Mouse (Mus musculus): Measurements from ENCODE around the gene Rnf113a2. TPM values are rescaled to one million over a fixed set of nuclear protein-coding genes. Genes with fewer than 3 reads are reported as not detected.

Gene Rnf113a2
- 1 to 10 TPM; 8.4 to 8.5 TPM for total RNA-seq (2021)

DNA sequence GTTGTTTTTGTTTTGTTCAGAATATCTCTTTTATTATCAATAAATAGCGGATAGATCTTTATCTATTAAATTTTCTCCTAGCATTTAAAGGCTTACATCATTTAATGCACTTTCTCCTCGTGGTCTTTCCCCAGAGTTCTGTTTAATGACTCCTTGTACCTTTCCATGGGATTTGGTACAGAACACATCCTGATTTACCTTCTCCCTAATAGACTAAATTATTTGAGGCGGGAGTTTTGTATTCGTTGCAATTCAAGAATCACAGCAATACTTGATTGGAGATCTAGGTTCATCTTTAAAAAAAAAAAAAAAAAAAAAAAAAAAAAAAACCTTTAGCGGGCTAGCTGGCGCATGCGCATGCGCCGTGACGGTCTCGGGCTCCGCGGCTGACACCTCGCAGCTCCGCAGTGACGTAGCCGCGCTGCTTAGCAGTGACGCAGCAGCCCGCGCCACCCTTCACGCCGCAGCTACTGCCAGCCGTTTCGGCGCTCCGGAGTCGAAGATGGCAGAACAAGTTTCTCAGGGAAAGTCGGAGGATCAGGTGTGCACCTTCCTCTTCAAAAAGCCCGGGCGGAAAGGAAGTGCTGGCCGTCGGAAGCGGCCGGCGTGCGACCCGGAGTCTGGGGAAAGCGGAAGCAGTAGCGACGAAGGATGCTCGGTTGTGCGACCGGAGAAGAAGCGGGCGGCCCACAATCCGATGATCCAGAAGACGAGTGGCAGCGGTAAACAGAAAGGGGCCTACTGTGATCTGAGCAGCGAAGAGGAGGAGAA, at the start of gene Rnf113a2:
TSS of gene Rnf113a2 (plus strand) at position 363 of the 771 bp plus-strand sequence.
- intact Hi-C loops (cut with DNase I): no loop called here
- peak; percentile 60 for DNase-seq (ENCODE audit: low spot score)

DNA sequence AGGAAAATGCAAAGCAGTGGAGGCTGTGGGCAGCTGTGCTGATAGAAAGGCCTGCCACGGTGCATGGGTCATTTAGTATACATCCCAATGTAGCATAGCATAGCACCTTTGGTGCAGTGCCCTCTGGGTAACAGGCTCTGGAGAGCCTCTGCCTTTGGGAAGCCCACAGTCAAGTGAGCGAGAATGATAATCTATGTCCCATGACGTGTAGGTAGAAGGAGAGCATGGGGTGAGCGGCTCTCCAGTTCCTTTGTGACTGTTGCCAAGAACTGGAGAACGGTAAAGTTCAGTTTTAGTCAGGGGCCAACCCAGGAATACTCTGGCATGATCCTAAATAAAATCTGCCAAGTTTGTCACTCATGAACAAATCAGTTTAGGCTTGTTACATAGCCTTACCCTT, 45.3 kb upstream of the Rnf113a2 start:
- no peak for DNase-seq (ENCODE audit: low spot score)
- intact Hi-C loops (cut with DNase I): no loop called here

DNA sequence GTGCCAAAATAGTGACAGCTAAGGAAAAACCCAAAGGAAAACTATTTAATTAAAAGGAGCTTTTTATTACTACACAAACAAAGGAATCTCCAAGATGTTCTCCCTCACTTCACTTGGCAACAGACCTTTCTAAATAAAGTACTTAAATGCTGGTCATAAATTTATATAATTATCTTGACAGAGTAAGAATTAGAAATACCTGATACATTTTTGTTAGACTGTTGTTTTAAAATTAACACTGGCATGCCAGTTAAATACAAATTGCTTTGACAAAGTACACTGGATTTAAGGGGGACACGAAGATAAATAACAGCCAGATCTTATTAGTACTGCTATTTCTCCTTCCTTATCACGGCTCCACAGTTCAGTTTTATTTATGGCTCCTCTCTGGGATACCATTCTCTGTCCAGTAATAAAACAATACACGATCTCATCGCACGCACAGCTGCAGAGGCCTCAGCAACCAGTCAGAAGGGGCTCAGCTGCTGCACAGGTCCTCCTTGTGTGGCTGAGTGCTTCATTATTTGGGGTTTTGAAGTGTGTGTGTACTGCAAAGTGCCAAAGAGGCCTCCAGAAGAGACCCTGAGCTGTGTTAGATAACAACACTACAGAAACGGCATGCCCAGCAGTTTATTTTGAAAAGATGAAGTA, 43.0 kb upstream of the Rnf113a2 start:
- DNase-seq (ENCODE audit: low spot score): no peak
- intact Hi-C loops (cut with DNase I): no loop called here

DNA sequence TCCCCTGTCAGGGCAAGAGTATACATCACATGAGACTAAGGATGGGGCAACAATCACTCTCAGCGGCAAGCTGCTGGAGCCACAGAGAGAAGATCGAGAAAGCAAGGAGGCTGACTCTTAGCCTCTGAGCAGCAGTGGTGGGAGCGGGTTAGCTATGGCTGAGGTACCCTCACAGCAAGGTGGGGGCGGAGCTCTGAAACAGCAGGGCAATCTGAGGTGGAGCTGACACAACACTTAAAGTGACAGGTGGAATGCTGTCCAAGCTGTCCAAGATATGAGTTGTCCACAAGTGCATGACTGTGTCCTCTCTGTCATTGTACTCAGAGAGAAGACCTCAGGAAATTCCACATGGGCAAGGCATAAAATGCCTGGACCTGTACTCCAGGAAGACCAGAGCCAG, 34.6 kb upstream of the Rnf113a2 start:
- DNase-seq (ENCODE audit: low spot score): no peak
- intact Hi-C loops (cut with DNase I): no loop called here

DNA sequence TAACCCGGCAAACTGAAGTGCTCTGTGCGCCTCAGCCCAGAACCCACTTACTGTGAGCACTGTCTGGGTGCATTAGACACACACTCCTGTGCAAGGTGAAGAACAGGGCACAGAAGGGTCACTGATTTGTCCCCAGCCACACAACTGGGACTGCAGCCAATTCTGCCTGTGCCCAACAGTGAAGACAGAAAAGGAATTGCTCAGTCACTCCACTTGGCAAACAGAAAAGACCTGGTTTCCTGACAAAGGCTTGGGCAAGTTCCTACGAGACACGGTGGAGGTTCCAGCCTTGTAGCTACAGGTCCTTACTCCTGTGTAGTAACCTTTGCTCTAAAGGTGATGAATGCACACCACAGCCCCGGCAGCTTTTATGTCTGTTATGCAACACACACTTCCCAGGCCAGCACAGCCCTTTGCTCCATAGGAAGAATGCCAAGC, 32.3 kb upstream of the Rnf113a2 start:
- intact Hi-C loops (cut with DNase I): no loop called here
- no peak for DNase-seq (ENCODE audit: low spot score)

DNA sequence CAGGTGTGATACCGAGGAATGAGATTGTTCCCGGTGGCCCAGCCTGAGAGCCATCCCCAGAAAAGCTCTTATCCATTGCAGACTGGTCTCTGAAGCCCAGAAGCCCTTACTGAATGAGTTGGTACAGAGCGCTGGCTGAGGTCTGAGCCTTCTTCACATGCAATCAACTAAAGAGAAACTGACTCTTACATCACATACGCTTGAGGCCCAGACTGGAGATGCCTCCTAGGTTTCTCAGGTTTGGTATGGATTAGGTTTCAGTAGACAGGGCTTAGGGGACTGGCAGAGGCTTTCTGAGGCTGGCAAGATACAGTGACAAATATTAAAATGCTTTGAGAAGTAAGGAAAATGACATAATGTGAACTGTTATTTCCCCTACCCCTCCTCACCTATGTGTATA, 31.6 kb upstream of the Rnf113a2 start:
- intact Hi-C loops (cut with DNase I): no loop called here
- no peak for DNase-seq (ENCODE audit: low spot score)

DNA sequence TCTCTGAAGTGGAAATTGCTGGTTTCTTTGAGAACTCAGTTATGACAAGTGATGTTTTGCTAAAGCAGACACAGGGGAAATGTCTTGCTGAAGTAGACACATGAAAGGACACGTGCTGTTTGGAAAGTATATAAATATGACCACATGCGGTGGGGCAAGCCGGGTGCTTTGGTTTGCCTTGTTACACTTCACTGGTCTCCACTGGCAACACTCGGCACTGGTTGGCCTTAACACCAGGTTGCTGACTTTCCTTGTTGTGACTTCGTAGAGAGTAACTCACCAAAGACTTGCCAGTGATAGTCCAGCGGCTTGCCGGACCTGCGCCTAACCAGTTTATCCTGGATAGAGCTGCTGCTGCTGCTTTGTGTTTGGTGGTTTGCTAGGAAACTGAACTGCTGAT, 28.9 kb upstream of the Rnf113a2 start:
- intact Hi-C loops (cut with DNase I): no loop called here
- no peak for DNase-seq (ENCODE audit: low spot score)

DNA sequence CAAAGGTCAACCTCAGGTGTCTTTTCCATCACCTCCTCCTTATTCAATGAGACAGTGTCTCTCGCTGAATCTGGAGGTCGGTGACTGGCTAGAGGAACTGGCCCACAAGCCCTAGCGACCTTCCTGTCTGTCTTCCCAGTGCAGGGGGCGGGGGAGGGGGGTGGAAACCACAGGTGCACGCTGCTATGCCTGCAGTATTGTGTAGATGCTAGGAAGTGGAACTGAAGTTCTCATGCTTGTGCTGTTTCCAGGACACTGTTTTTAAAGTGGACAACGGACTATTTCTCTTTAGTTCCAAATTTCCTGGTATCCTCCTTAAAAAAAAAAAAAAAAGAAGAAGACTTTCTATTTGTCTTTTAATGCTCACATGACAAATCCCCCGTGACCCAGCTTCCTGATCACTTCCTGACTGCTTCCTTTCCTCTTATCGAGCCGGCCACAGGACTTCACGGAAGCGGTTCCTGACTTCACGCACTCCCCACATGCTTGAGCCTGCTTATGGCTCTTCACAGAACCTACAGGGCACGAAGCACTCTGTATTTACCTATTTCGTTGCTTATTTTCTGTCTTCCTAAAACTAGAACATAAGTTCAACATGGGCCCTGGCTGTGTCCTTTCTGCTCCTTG, 28.1 kb upstream of the Rnf113a2 start:
- intact Hi-C loops (cut with DNase I): no loop called here
- DNase-seq (ENCODE audit: low spot score): no peak

DNA sequence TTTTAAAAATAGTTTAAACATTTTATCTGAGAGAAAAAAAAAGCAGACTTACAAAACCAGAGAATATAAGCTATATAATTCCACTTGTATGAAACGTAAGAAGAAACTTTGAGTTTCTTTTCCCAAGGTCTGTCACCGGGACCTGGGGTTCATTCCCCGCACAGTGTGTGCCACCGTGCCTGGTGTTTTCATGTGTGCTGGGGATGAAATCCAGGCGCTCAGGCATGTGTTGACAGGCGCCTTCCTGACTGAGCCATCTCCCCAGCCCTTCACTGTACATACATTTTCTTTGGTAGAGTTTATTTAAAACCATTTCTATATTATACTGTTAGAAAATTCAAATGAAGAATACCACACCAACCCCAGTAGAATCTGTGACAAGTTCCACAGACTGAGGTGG, 26.7 kb upstream of the Rnf113a2 start:
- no peak for DNase-seq (ENCODE audit: low spot score)
- intact Hi-C loops (cut with DNase I): no loop called here

DNA sequence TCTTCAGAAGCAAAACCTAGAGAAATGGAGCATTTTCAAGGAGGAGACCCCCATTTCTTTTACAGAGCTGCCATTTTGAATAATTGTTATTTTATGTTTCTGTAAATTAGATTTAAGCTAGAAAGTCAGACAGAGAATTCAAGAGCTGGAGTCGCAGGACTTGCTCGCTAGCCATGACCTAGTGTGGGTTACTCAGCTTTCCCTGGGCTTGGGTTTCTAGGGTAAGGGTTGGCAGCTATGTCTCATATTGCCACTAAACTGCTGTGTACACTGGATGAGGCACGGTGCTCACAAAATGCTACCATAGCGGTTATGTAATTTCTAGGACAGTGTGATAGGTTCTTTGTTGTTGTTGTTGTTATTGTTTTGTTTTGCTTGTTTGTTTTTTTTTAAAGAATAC, 24.3 kb upstream of the Rnf113a2 start:
- intact Hi-C loops (cut with DNase I): no loop called here
- DNase-seq (ENCODE audit: low spot score): no peak

DNA sequence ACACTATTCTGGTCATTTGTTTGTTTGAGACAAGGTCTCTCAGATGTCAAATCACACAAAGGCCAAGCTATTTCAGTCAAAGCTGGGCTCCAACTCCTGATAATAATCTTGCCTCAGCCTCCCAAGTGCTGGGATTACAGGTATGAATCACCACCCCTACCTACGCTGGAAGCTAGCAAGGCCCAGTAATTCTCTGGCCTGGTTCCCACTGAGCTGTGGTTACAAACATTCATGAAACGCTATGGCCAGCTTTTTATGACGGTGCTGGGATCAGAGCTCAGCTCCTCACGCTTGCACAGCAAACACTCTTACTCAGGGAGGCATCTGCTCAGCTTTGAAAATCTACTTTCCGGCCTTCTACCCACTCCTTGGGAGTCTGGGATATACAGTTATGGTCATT, 23.1 kb upstream of the Rnf113a2 start:
- no peak for DNase-seq (ENCODE audit: low spot score)
- intact Hi-C loops (cut with DNase I): no loop called here

DNA sequence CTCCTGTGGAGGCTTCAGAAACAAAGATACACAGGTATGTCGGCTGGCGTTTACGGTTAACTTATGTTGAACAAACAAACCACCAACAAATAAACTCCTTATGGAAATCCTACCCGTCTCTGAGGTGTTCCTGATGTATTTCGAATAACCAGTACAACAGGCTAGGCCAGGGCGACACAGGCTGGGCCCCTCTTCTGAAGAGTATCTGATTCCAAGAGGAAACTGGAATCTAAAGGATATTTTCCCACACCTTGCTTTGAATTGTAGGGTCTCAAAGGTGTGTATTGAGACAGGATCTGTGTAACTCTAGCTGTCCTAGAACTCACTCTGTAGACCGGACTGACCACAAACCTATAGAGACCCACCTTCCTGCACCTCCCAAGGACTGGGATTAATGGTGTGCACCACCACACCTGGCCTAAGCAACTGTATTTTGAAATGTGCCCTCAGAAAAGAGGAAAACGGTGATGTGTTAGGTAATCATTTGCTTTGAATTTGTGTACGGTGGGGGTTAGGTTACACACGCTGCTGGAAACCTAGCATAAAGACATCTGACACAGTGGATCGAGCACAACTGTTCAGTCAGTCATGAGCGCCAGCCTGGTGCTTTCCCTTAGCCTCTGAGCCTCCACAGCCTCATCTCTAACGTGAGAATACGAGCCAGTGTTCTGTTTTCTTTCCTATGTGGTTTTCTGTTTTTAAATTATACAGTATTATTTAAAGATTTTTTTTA, 19.9 kb upstream of the Rnf113a2 start:
- intact Hi-C loops (cut with DNase I): no loop called here

DNA sequence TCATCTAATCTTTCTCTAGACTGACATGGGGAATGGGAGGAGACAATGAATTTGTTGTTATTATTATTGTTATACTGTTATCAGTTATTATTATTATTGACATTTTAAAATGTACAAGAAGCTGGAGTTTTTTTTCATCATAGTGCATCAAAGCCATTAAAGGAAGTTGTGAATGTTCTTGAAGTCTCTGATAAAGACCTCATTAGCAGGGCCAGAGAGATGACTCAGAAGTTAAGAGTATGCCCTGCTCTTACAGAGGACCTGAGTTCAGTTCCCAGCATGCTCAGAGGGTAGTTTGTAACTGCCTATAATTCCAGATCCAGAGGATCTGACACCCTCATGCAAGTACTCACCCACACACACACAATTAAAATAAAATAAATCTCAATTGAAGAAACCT, 19.3 kb upstream of the Rnf113a2 start:
- intact Hi-C loops (cut with DNase I): no loop called here
- no peak for DNase-seq (ENCODE audit: low spot score)

More for the DNA sequence above, 19.9 kb upstream of the Rnf113a2 start:
- no peak for DNase-seq (ENCODE audit: low spot score)

DNA sequence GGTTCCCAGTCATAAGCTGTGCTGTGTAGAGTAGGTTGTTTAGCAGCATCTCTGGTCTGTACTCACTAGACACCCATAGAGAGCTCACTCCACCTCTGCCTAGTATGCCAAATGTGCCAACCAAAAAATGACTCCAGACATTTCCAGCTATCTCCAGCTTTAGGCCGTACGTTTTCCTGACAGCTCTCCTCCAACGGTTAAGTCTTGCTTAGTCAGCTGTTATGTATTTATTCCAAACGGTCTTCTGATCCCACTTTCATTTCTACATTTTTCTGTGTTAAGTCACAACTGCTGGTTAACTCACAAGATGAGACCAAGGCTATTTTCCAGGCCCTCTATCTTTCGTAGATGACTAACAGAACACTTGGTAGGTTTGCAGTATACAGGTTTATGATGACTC, 18.4 kb upstream of the Rnf113a2 start:
- no peak for DNase-seq (ENCODE audit: low spot score)
- intact Hi-C loops (cut with DNase I): no loop called here

DNA sequence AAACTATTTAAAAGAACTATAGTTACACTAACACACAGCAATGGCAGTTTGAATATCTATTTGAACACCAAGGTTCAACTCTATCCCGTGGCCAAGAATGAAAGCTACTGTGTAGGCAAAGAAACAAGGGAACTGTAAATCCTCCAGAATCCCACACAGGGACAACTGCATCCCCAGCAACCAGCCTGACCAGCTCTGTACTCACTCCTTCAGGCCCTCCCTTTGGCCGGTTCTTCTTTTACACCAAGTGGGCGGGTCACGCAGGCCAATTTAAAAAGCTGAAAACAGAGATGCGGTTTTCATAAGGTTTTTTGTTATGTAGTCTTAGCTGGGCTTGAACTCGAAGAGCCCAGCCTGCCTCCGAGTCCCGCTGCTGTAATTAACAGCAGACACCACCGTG, 17.9 kb upstream of the Rnf113a2 start:
- intact Hi-C loops (cut with DNase I): no loop called here
- DNase-seq (ENCODE audit: low spot score): no peak

DNA sequence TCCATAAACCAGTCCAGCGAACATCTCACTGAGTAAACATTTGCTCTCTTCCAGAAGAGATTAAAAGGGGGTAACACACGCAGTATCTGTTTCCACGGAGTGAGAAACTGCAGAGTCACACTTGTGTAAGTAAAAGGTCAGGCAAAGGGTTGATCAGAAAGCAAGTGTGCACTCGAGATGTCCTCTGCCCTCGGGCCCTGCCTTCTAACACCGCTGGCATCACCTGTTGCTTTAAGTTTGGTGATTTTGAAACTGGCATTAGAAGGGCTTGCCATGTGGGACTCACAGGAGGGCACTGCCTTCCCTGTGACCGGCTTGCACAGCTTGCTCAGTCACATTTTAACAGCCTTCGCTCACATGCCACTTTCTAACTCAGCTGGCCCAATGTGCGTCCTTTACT, 17.3 kb upstream of the Rnf113a2 start:
- intact Hi-C loops (cut with DNase I): no loop called here
- no peak for DNase-seq (ENCODE audit: low spot score)

DNA sequence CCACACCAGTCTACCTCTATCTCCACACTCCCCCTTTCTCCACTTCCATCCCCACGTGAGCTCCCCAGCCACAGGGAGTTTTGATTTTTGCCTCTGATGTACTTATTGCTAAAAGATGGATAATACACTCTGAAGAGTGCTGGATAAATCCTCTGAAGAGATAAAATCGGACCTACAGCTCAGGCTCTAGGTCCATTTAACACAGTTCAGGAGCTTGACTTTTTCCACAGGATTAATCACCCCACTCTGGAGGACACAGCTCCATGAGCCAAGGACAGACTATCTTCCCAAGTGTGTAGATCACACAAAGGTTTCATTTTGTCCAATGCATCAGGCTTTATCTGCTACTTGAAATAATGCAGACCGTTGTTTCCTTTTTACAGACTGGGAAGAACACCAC, 16.9 kb upstream of the Rnf113a2 start:
- intact Hi-C loops (cut with DNase I): no loop called here
- DNase-seq (ENCODE audit: low spot score): no peak

DNA sequence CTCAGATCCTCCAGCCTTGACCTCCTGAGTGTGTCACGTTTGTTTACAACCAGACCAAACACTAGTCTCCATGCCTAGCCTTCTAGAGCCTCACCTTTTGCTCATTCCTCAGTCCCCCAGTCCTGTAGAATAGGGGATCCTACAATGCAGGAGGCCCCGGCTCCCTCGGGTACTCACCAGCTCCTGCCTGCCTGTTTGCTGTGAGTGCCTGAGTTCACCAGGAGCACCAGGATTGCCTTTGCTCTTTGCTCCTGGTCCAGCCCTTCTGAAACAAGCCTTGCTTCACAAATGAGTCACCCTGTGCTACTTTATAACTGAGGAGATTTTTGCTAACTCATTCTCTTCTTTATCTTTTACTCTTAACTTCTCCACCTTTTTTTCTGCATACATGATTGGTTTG, 16.3 kb upstream of the Rnf113a2 start:
- intact Hi-C loops (cut with DNase I): no loop called here
- no peak for DNase-seq (ENCODE audit: low spot score)

DNA sequence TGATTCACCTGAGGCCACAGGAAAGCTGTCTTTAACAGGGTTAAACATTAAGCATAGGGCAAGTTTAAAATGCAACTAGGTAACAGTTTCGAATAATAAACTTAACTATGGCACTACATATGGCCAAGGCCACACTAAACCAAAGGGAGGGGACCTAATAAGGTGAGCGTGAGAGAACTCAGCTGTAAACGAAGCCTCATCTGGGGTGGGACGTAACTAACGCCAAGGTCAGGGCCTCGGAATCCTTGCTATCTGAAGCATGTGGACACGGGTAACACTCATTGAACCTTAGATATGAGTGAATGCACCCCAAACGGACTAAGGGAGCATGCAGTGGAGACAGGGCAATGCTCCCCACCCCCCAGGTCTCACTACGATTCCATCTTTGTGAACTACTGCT, 14.1 kb upstream of the Rnf113a2 start:
- no peak for DNase-seq (ENCODE audit: low spot score)
- intact Hi-C loops (cut with DNase I): no loop called here

DNA sequence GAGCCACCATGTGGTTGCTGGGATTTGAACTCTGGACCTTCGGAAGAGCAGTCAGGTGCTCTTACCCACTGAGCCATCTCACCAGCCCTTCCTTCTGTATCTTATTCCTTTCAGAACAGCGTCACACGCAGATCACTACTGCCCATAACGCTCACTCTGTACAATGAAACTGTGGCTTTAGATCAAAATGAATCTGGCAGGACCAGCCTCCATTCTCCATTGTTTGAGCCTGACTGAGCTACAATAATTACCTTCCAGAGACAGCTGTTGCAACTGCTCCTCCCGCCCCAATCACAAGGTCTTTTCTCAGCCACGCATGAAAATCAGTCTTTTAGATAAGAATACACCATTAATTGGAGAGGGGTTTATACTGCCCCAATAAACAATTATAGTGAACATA, 12.5 kb upstream of the Rnf113a2 start:
- no peak for DNase-seq (ENCODE audit: low spot score)
- intact Hi-C loops (cut with DNase I): no loop called here

DNA sequence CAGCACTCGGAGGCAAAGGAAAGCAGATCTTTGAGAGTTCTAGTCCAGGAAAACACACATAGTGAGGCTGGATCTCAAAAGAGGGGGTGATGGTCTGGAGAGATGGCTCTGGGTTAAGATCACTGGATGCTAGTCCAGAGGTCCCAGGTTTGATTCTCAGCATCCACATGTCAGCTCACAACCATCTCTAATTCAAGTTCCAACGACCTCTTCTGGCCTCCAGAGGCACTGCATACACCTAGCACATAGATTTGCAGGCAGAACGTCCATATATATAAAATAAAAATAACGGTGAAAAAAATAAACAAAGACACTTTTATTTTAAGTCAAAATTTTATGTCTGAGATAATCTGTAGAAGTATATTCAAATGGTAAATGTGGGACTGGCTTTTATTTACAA, 9.7 kb upstream of the Rnf113a2 start:
- DNase-seq (ENCODE audit: low spot score): no peak
- intact Hi-C loops (cut with DNase I): no loop called here

All from heart, postnatal 25 days (tissue).